Mouse (Mus musculus): Measurements from ENCODE around the gene Hist1h1c. TPM values are rescaled to one million over a fixed set of nuclear protein-coding genes. Genes with fewer than 3 reads are reported as not detected.

Hist1h1c gene
- polyA plus RNA-seq, 1 experiment from 2014 or later: 30.8 TPM

- Histone ChIP-seq H3K27me3 (replicated peaks; ENCODE audit: control insufficient read depth, insufficient read depth, low read length) (no peaks in the 10 kb centered on the region), H3K36me3 (ENCODE audit: control insufficient read depth, insufficient read depth, low read length) (no peaks in the 10 kb centered on the region), H3K4me3 (ENCODE audit: low read depth, low read length) (no peak overlapping the region), H3K27ac (ENCODE audit: low read depth) (no peak overlapping the region), H3K4me1 (replicated peaks; ENCODE audit: control insufficient read depth, insufficient read depth, low read length) (no peaks in the 10 kb centered on the region), H3K9ac (ENCODE audit: low read length) (no peak overlapping the region), H3K4me2 (ENCODE audit: low read length) (no peak overlapping the region), H3K9me3 (ENCODE audit: control insufficient read depth, low read length) (no peaks in the 10 kb centered on the region)
- no CpG with 5 or more reads among the region's 1 CpGs for WGBS
- DNase-seq (ENCODE audit: low spot score) (no peak), ATAC-seq (replicated peaks; ENCODE audit: low FRiP score, low TSS enrichment, low read depth) (no peak)
Observed at GRCm38 (mm10) chr13:23725213-23725612, 13.4 kb upstream of the Hist1h1c start.

DNA sequence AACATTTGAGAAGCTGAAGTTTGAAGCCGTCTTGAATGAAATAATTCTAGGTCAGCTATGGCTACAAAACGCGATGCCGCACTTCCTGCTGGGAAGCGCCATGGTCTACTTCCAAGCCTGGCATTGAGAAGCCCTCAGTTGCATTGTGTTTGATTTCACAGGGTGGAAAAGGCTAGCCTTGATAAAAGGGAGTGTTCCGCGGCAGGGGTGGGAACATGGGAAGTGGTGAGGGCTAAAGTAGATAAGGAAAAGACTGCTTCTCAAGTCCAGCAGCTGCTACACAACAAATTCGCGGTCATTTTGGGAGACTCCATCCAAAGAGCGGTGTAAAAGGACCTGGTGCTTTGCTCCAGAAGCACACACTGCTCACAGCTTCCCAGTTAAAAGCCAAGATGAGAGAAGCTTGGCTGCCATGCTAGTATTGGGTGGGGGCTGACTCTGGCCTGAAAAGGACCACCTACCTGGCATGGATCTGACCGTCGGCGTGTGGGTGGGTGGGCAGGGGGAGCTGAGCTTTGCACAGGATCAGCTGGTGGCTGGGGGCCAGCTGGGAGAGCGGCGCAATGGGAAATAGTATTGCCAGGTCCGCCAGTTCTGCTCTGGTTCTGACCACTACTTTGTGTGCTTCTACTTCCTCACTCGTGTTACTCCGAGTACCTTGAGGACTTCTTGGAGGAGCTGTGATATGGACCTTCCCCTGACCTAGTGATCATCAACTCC is 10.0 kb upstream of the Hist1h1c start:
- Histone ChIP-seq H3K9ac (ENCODE audit: low read length) (no peak overlapping the region), H3K4me2 (ENCODE audit: low read length) (no peak overlapping the region), H3K4me1 (replicated peaks; ENCODE audit: control insufficient read depth, insufficient read depth, low read length) (no peaks in the 10 kb centered on the region), H3K9me3 (ENCODE audit: control insufficient read depth, low read length) (no peaks in the 10 kb centered on the region), H3K4me3 (ENCODE audit: low read depth, low read length) (no peak overlapping the region), H3K27ac (ENCODE audit: low read depth) (no peak overlapping the region), H3K36me3 (ENCODE audit: control insufficient read depth, insufficient read depth, low read length) (no peaks in the 10 kb centered on the region), H3K27me3 (replicated peaks; ENCODE audit: control insufficient read depth, insufficient read depth, low read length) (no peaks in the 10 kb centered on the region)
- ATAC-seq (replicated peaks; ENCODE audit: low FRiP score, low TSS enrichment, low read depth) (no peak), DNase-seq (ENCODE audit: low spot score) (no peak)
- 90% methylated on average over 18 of the region's 18 CpGs for WGBS

DNA sequence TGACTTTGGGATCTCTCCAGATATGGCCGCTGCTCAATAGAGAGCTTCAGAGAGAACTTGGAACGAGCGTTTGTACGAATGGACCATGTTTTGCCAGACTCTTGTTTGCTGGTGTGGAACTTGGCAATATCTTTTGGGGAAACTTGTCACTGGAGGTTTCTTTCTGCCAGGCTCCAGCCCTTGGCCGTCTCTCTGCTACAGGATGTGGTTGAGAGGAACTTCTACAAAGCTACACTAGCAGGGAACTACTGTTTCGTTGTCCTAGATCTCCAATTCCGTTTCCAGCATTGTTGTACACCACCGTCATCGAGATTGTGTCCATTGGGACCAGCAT is 9.4 kb upstream of the Hist1h1c start:
- Histone ChIP-seq H3K4me3 (ENCODE audit: low read depth, low read length) (no peak overlapping the region), H3K36me3 (ENCODE audit: control insufficient read depth, insufficient read depth, low read length) (no peaks in the 10 kb centered on the region), H3K4me2 (ENCODE audit: low read length) (no peak overlapping the region), H3K27ac (ENCODE audit: low read depth) (no peak overlapping the region), H3K4me1 (replicated peaks; ENCODE audit: control insufficient read depth, insufficient read depth, low read length) (no peaks in the 10 kb centered on the region), H3K9me3 (ENCODE audit: control insufficient read depth, low read length) (no peaks in the 10 kb centered on the region), H3K27me3 (replicated peaks; ENCODE audit: control insufficient read depth, insufficient read depth, low read length) (no peaks in the 10 kb centered on the region), H3K9ac (ENCODE audit: low read length) (no peak overlapping the region)
- WGBS: 88% methylated on average over 9 of the region's 9 CpGs
- no peak for ATAC-seq (replicated peaks; ENCODE audit: low FRiP score, low TSS enrichment, low read depth)
- no peak for DNase-seq (ENCODE audit: low spot score)

- Histone ChIP-seq H3K36me3 (ENCODE audit: control insufficient read depth, insufficient read depth, low read length) (no peaks in the 10 kb centered on the region), H3K27me3 (replicated peaks; ENCODE audit: control insufficient read depth, insufficient read depth, low read length) (no peaks in the 10 kb centered on the region), H3K4me2 (ENCODE audit: low read length) (no peak overlapping the region), H3K4me1 (replicated peaks; ENCODE audit: control insufficient read depth, insufficient read depth, low read length) (no peaks in the 10 kb centered on the region), H3K9ac (ENCODE audit: low read length) (no peak overlapping the region), H3K9me3 (ENCODE audit: control insufficient read depth, low read length) (no peaks in the 10 kb centered on the region), H3K27ac (ENCODE audit: low read depth) (no peak overlapping the region), H3K4me3 (ENCODE audit: low read depth, low read length) (no peak overlapping the region)
- WGBS: 92% methylated on average over 5 of the region's 5 CpGs
- no peak for ATAC-seq (replicated peaks; ENCODE audit: low FRiP score, low TSS enrichment, low read depth)
- no peak for DNase-seq (ENCODE audit: low spot score)
Observed at GRCm38 (mm10) chr13:23729706-23730105, 8.9 kb upstream of the Hist1h1c start.

- no peak overlapping the region for H3K4me2 ChIP-seq (ENCODE audit: low read length)
- H3K9ac ChIP-seq (ENCODE audit: low read length): no peak overlapping the region
- H3K27ac ChIP-seq (ENCODE audit: low read depth): no peak overlapping the region
- no peaks in the 10 kb centered on the region for H3K36me3 ChIP-seq (ENCODE audit: control insufficient read depth, insufficient read depth, low read length)
- DNase-seq (ENCODE audit: low spot score): no peak
- H3K4me3 ChIP-seq (ENCODE audit: low read depth, low read length): no peak overlapping the region
- no peaks in the 10 kb centered on the region for H3K9me3 ChIP-seq (ENCODE audit: control insufficient read depth, low read length)
- no peaks in the 10 kb centered on the region for H3K4me1 ChIP-seq (replicated peaks; ENCODE audit: control insufficient read depth, insufficient read depth, low read length)
- no peaks in the 10 kb centered on the region for H3K27me3 ChIP-seq (replicated peaks; ENCODE audit: control insufficient read depth, insufficient read depth, low read length)
- 23% methylated on average over 8 of the region's 8 CpGs for WGBS
- ATAC-seq (replicated peaks; ENCODE audit: low FRiP score, low TSS enrichment, low read depth): peak; percentile 65
Observed at GRCm38 (mm10) chr13:23730479-23730878, 8.1 kb upstream of the Hist1h1c start.

DNA sequence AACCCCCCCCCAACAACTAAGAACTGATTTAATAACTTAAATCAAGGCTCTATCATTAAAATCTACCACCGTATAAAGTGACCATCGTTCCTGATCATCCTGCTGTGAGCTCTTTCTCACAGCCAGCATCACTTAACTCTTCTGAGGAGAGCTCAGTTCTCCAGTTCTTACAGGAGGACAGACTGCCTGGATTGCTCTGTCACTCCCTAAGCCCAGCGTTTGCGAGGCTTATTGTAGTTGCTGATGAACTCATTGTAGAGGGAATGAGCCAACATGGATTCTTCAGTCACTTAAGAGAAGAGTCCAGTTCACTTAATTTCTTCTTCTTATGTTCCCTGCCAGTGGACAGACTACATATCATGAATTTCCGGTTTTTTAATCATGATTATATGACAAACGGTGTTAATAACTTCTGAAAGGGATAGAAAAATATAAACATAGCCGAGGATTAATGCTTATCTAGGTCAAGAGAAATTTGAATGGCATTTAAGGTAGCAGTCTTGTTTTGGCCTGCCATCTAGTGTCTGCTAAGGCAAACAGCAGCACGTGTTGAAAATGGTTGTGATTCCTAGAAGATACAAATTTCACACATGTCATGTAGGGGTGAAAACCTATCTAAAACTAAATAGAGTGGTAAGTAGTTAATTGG is 6.3 kb upstream of the Hist1h1c start:
- 26% methylated on average over 8 of the region's 8 CpGs for WGBS
- DNase-seq (ENCODE audit: low spot score) (no peak), ATAC-seq (replicated peaks; ENCODE audit: low FRiP score, low TSS enrichment, low read depth) (no peak; the same call in 1 of the 2 replicates)
- H3K27me3 ChIP-seq (replicated peaks; ENCODE audit: control insufficient read depth, insufficient read depth, low read length): no peaks in the 10 kb centered on the region
- H3K4me2 ChIP-seq (ENCODE audit: low read length): no peak overlapping the region
- H3K9me3 ChIP-seq (ENCODE audit: control insufficient read depth, low read length): no peaks in the 10 kb centered on the region
- no peaks in the 10 kb centered on the region for H3K4me1 ChIP-seq (replicated peaks; ENCODE audit: control insufficient read depth, insufficient read depth, low read length)
- H3K36me3 ChIP-seq (ENCODE audit: control insufficient read depth, insufficient read depth, low read length): no peaks in the 10 kb centered on the region
- H3K4me3 ChIP-seq (ENCODE audit: low read depth, low read length): no peak overlapping the region
- H3K27ac ChIP-seq (ENCODE audit: low read depth): no peak overlapping the region
- no peak overlapping the region for H3K9ac ChIP-seq (ENCODE audit: low read length)

GRCm38 (mm10) chr13:23737091-23737490 is 1.5 kb upstream of the Hist1h1c start:
- H3K4me3 ChIP-seq (ENCODE audit: low read depth, low read length): no peak overlapping the region
- H3K9me3 ChIP-seq (ENCODE audit: control insufficient read depth, low read length): no peaks in the 10 kb centered on the region
- WGBS: 83% methylated on average over 5 of the region's 5 CpGs
- H3K36me3 ChIP-seq (ENCODE audit: control insufficient read depth, insufficient read depth, low read length): no peaks in the 10 kb centered on the region
- ATAC-seq (replicated peaks; ENCODE audit: low FRiP score, low TSS enrichment, low read depth): no peak
- H3K27me3 ChIP-seq (replicated peaks; ENCODE audit: control insufficient read depth, insufficient read depth, low read length): no peaks in the 10 kb centered on the region
- H3K4me1 ChIP-seq (replicated peaks; ENCODE audit: control insufficient read depth, insufficient read depth, low read length): peaks cover 12% of the 10 kb centered on the region
- H3K27ac ChIP-seq (ENCODE audit: low read depth): no peak overlapping the region
- no peak overlapping the region for H3K9ac ChIP-seq (ENCODE audit: low read length)
- no peak overlapping the region for H3K4me2 ChIP-seq (ENCODE audit: low read length)
- no peak for DNase-seq (ENCODE audit: low spot score)

- Histone ChIP-seq H3K4me1 (replicated peaks; ENCODE audit: control insufficient read depth, insufficient read depth, low read length) (peaks cover 12% of the 10 kb centered on the region), H3K9me3 (ENCODE audit: control insufficient read depth, low read length) (no peaks in the 10 kb centered on the region), H3K27ac (ENCODE audit: low read depth) (peak overlapping the region; percentile 97), H3K27me3 (replicated peaks; ENCODE audit: control insufficient read depth, insufficient read depth, low read length) (no peaks in the 10 kb centered on the region), H3K4me2 (ENCODE audit: low read length) (peak overlapping the region; percentile 62), H3K36me3 (ENCODE audit: control insufficient read depth, insufficient read depth, low read length) (no peaks in the 10 kb centered on the region), H3K4me3 (ENCODE audit: low read depth, low read length) (peak overlapping the region; percentile 49), H3K9ac (ENCODE audit: low read length) (peak overlapping the region; percentile 81)
- WGBS: 27% methylated on average over 4 of the region's 4 CpGs
- DNase-seq (ENCODE audit: low spot score) (no peak), ATAC-seq (replicated peaks; ENCODE audit: low FRiP score, low TSS enrichment, low read depth) (no peak)
Observed at GRCm38 (mm10) chr13:23738041-23738440, 567 bp upstream of the Hist1h1c start.
